Mouse (Mus musculus) G1E (cell line): ENCODE data around the gene Thrb.

ENCODE experiments used
- CTCF ChIP-seq: IDR thresholded peaks from 2 replicates; pipeline ENCODE4 v1.5.1; 2012; ENCODE audit warnings: low read depth, low read length, inconsistent platforms, mixed read lengths
- GATA1 ChIP-seq: IDR thresholded peaks from 2 replicates; pipeline ENCODE4 v1.6.1; 2012; ENCODE audit warnings: borderline replicate concordance, low read length, inconsistent platforms, mixed read lengths
- TAL1 ChIP-seq: conservative IDR thresholded peaks from 2 replicates; pipeline ENCODE4 v1.6.1; 2012; ENCODE audit warnings: low read depth, low read length, inconsistent platforms, mixed read lengths

DNA sequence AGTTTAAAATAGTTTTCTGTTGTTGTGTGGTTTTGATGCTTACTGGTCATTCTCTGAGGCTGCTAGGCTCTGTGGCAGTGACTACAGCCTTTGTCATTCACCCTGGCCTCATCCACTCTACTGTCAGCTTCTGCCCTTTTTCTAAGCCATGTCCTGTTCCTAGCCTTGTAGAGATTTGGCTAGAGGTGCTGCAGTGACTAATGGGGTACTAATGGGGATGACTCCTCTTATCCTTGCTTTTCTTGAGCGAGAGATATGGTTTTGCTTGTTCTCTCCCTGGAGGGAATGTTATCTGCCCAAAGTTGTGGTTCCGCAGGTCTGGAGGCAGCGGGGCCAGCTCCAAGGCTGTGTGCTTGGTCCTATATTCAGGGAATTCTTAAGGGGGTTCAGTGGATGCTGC, 15.2 kb downstream of the Thrb start:
- TF ChIP-seq CTCF (no peak), TAL1 (no peak), GATA1 (no peak)
